Mouse (Mus musculus) lung, adult 2 months (tissue): ENCODE data around the gene Plekha5.

Source experiments
- CTCF ChIP-seq: fragments of 200-500 bp; IDR thresholded peaks from 2 replicates; pipeline ENCODE4 v1.5.1; 2011; ENCODE audit warnings: mild to moderate bottlenecking, low read length, control low read depth; ENCODE audit not compliant: insufficient read depth
- POLR2A ChIP-seq: fragments of 200-500 bp; IDR thresholded peaks from 2 replicates; pipeline ENCODE4 v1.6.1; 2011; ENCODE audit warnings: low read depth, mild to moderate bottlenecking, control low read depth, low read length, borderline replicate concordance; ENCODE audit errors: extremely low read depth

DNA sequence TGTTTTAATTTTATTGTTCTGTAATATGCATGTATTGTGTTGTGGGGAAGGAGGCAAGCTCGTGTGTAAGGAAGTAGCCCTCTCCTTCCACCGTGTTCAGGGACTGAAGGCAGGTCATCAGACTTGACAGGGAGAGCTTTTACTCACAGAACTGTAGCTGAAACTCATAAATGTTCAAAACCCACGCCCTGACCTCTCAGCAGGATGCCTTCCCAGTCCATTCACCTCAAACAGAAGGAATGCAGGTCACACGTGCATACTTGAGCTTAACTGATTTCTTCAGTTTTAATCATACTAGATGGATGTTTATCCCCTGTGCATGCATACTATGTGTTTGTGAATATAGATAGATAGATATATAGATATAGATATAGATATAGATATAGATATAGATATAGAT is 48.2 kb upstream of the Plekha5 start:
- TF ChIP-seq CTCF (no peak), POLR2A (no peak)
